Mouse (Mus musculus) liver, adult 2 months (tissue): ENCODE measurements around the gene Praf2. TPM values are rescaled to one million over a fixed set of nuclear protein-coding genes. Genes with fewer than 3 reads are reported as not detected.
A peak's percentile ranks its signal among the peaks of the same experiment; 100 is the strongest.

Source experiments
- DNase-seq: peaks from one replicate; pipeline ENCODE4 v3.0.0-alpha.2; 2011; ENCODE audit warnings: low read depth, low spot score; ENCODE audit errors: extremely low read depth
- H3K27ac ChIP-seq: fragments of 200-500 bp; replicated peaks from 2 replicates; pipeline ENCODE4 v1.5.1; 2012; ENCODE audit warnings: low read depth, mild to moderate bottlenecking, control low read depth, inconsistent platforms, low read length; ENCODE audit not compliant: insufficient read depth
- H3K27me3 ChIP-seq: fragments of 200-500 bp; 2 replicates; pipeline ENCODE4 v1.6.1; 2012; ENCODE audit warnings: mild to moderate bottlenecking, moderate library complexity, low read length, inconsistent platforms; ENCODE audit not compliant: control insufficient read depth, insufficient read depth
- H3K36me3 ChIP-seq: fragments of 200-500 bp; 2 replicates; pipeline ENCODE4 v1.6.1; 2012; ENCODE audit warnings: low read length, inconsistent platforms; ENCODE audit not compliant: control insufficient read depth, insufficient read depth
- H3K4me1 ChIP-seq: fragments of 200-500 bp; 2 replicates; pipeline ENCODE4 v1.6.1; 2011; ENCODE audit warnings: low read length; ENCODE audit not compliant: control insufficient read depth, insufficient read depth
- H3K4me3 ChIP-seq: fragments of 200-500 bp; 2 replicates; pipeline ENCODE4 v1.5.1; 2011; ENCODE audit warnings: low read depth, mild to moderate bottlenecking, control low read depth, low read length, moderate library complexity; ENCODE audit not compliant: insufficient read depth
- H3K79me2 ChIP-seq: fragments of 200-500 bp; 2 replicates; pipeline ENCODE4 v1.6.1; 2012; ENCODE audit warnings: inconsistent platforms, mild to moderate bottlenecking, low read length, moderate library complexity; ENCODE audit not compliant: control insufficient read depth, insufficient read depth
- H3K9ac ChIP-seq: fragments of 200-500 bp; 2 replicates; pipeline ENCODE4 v1.6.1; 2012; ENCODE audit warnings: low read depth, mild to moderate bottlenecking, control low read depth, inconsistent platforms, low read length
- CTCF ChIP-seq: fragments of 200-500 bp; IDR thresholded peaks from 2 replicates; pipeline ENCODE4 v1.5.1; 2011; ENCODE audit warnings: low read depth, low read length, control low read depth
- POLR2A ChIP-seq: fragments of 200-500 bp; IDR thresholded peaks from 2 replicates; pipeline ENCODE4 v1.6.1; 2011; ENCODE audit warnings: low read length, control low read depth; ENCODE audit not compliant: insufficient read depth; ENCODE audit errors: extremely low read depth
- WGBS: fragments of 180-500 bp; shearing (Covaris S2); methylation state at CpG from one replicate; pipeline ENCODE4 v1.1.7; 2018; 5-methylcytosine and 5-hydroxymethylcytosine counted together
- polyA plus RNA-seq: library from polyadenylated mRNA; depleted of rRNA; stranded (reverse); fragments of >200 nt; gene quantifications from 2 replicates; pipeline ENCODE4 v1.2.3, GENCODE M21; 2012; rRNA removed
- total RNA-seq: library from RNA; depleted of rRNA; stranded (reverse); fragments of >200 nt; gene quantifications from 2 replicates; pipeline ENCODE4 v1.2.3, GENCODE M21; 2014; rRNA removed

Gene Praf2
- total RNA-seq (1.1 and 2.8 TPM in 2 replicates), polyA plus RNA-seq (7.7 and 13.9 TPM in 2 replicates)

- Histone ChIP-seq H3K36me3 (peaks cover 2% of the 10 kb centered on the region; the same call in 1 of the 2 replicates), H3K9ac (peak within 1 kb of the TSS; percentile 9; the same call in 1 of the 2 replicates), H3K4me1 (no peaks in the 10 kb centered on the region; the same call in none of the 2 replicates), H3K27ac (peak within 1 kb of the TSS; percentile 28; the same call in 1 of the 2 replicates), H3K4me3 (peak within 1 kb of the TSS; percentile 59), H3K79me2 (no peaks in the 10 kb centered on the region), H3K27me3 (no peaks in the 10 kb centered on the region)
- WGBS = 9% methylated on average over 42 of the region's 42 CpGs
- TF ChIP-seq POLR2A (no peak), CTCF (no peak)
- DNase-seq = peak; percentile 78
These were observed at the start of gene Praf2 for GRCm38 (mm10) chrX:7728215-7728921. Gene Praf2 (plus strand): TSS chrX:7728439.

- Histone ChIP-seq H3K4me3 (no peak overlapping the region), H3K27me3 (no peaks in the 10 kb centered on the region), H3K36me3 (no peaks in the 10 kb centered on the region), H3K27ac (no peak overlapping the region), H3K79me2 (no peaks in the 10 kb centered on the region), H3K4me1 (no peaks in the 10 kb centered on the region), H3K9ac (no peak overlapping the region)
- no peak for TF ChIP-seq CTCF
- no peak for TF ChIP-seq POLR2A
- DNase-seq = no peak
- WGBS = 40% methylated on average over 3 of the region's 3 CpGs
These were observed 49.3 kb upstream of the Praf2 start for GRCm38 (mm10) chrX:7678986-7679385.

GRCm38 (mm10) chrX:7679405-7680056 is 48.7 kb upstream of the Praf2 start:
- peak overlapping the region; percentile 51 for H3K4me3 ChIP-seq
- 3% methylated on average over 27 of the region's 27 CpGs for WGBS
- H3K36me3 ChIP-seq = no peaks in the 10 kb centered on the region
- TF ChIP-seq CTCF (peak; percentile 74), POLR2A (no peak)
- peak overlapping the region; percentile 65 for H3K9ac ChIP-seq
- no peaks in the 10 kb centered on the region for H3K27me3 ChIP-seq
- no peaks in the 10 kb centered on the region for H3K4me1 ChIP-seq
- peak; percentile 73 for DNase-seq
- peak overlapping the region; percentile 94 for H3K27ac ChIP-seq
- no peaks in the 10 kb centered on the region for H3K79me2 ChIP-seq

- Histone ChIP-seq H3K27ac (peak overlapping the region; percentile 94), H3K4me3 (peak overlapping the region; percentile 50), H3K36me3 (no peaks in the 10 kb centered on the region), H3K4me1 (no peaks in the 10 kb centered on the region), H3K27me3 (no peaks in the 10 kb centered on the region), H3K9ac (peak overlapping the region; percentile 46), H3K79me2 (no peaks in the 10 kb centered on the region)
- 4% methylated on average over 12 of the region's 12 CpGs for WGBS
- no peak for DNase-seq
- no peak for TF ChIP-seq POLR2A
- no peak for TF ChIP-seq CTCF
These were observed 48.2 kb upstream of the Praf2 start for GRCm38 (mm10) chrX:7680057-7680412.

GRCm38 (mm10) chrX:7680864-7681263 is 47.4 kb upstream of the Praf2 start, which contains the start of gene Magix:
Gene Magix (minus strand): TSS chrX:7681251.
- Histone ChIP-seq H3K4me1 (no peaks in the 10 kb centered on the region), H3K9ac (peak within 1 kb of the TSS; percentile 65), H3K36me3 (no peaks in the 10 kb centered on the region), H3K27ac (peak within 1 kb of the TSS; percentile 94), H3K4me3 (peak within 1 kb of the TSS; percentile 60), H3K79me2 (no peaks in the 10 kb centered on the region), H3K27me3 (no peaks in the 10 kb centered on the region)
- 13% methylated on average over 14 of the region's 14 CpGs for WGBS
- peak; percentile 68 for DNase-seq
- TF ChIP-seq POLR2A (no peak), CTCF (no peak)
